Mouse (Mus musculus): ENCODE results near the gene Gatb. TPM values are rescaled to one million over a fixed set of nuclear protein-coding genes. Genes with fewer than 3 reads are reported as not detected.

Gatb gene
- total RNA-seq, 2 experiments from 2014 or later, result 19.2 to 20.9 TPM

DNA sequence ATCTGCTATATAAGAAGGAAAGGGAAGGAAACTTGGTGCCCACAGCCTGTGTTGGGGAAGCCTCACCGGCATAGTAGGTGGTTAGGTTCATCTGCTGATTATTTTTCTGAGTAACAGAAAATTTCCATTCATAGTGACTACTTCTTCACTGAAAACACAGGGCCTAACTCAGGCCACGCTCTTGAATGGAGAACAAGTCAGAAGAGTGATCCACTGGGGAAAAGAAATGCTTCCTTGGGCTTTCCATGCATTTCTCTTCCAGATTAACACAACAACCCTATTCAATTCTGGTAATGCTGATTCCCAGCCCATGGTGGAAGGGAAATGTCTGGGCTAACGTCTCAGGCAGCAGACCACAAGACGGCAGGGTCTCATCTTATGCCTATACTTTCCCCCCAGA, 124.6 kb downstream of the Gatb start:
- no peak for DNase-seq (ENCODE audit: low spot score in 2 of 2)

DNA sequence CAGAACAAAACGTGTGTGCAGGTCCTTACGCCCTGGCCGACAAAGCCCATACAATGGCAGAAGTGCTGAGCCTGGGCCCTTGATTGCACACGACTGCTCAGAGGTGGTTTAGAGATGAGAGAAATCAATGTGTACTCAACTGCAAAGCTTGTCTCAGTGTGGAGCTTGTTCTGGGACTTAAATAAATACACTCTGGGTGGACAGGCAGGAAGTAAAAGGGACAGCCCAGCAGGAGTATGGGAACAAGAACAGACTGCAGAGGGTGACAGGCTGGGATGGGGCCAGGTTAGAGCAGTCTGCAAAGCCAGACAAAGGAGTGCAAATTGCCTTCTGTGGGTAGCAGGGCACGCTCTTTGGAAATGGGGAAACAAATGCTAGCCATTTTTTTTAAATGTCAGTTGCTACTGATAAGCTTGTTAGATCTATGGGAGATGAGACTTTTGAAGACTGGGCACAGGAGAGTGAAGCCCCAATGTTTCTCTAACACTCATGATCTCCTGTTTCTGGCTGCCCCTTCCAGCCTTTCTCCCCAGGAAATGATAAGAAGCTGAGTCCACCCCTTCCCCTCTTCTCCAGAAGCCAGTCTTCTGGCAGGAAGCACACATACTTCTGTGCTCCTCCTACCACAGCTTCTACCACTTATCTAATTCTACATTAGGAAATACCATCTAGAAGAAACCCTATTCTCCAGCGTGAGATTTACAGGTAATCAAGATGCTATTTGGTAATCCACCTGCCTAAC, 129.4 kb downstream of the Gatb start:
- no peak for DNase-seq (ENCODE audit: low spot score in 2 of 2)

Other genes starting within 250 kb of the Gatb start
- gene Fam160a1, start 243.2 kb downstream of the Gatb start, total RNA-seq (2021), result 1 to 10 TPM; 5.2 to 6.5 TPM